In genomic region chr3:135729575-135729974, GRCm38 (mm10) we compare ENCODE assay signal across 10 mouse cellular contexts. TPM values are rescaled to one million over a fixed set of nuclear protein-coding genes. Genes with fewer than 3 reads are reported as not detected.
A peak's percentile ranks its signal among the peaks of the same experiment; 100 is the strongest.
DNase-seq lines count a peak whose midpoint lies in the region; ATAC-seq and TF ChIP-seq lines count a peak whose summit lies in the region.
"Had no signal": no experiment of that assay in that cellular context is flagged by ENCODE, and none has a peak within 500 bp of the region (broad histone marks: within the 10 kb centered on the region; RNA-seq: fewer than 3 reads in every experiment).

No protein-coding gene starts in this region.

- 54% methylated on average over 5 of the region's 5 CpGs for WGBS in hindbrain, postnatal 0 days
- WGBS in hindbrain, embryonic 11.5 days = 82% methylated on average over 5 of the region's 5 CpGs
- 42% methylated on average over 5 of the region's 5 CpGs for WGBS in intestine, postnatal 0 days

- no peak for ATAC-seq in hindbrain, postnatal 0 days
- no peak for ATAC-seq in hindbrain, embryonic 11.5 days (ENCODE audit: low FRiP score)
- no peak for ATAC-seq in intestine, postnatal 0 days

- intact Hi-C loops in heart, postnatal 10 days (cut with DNase I) = no loop called here
- intact Hi-C loops in left cerebral cortex, adult 2 months (cut with DNase I) = loop anchor here (10.0 kb wide), 1 partner anchor 1075 kb away; no protein-coding TSS in a partner anchor

- H3K27me3 ChIP-seq in hindbrain, postnatal 0 days (ENCODE audit: insufficient read depth, low read length) = no peaks in the 10 kb centered on the region
- no peaks in the 10 kb centered on the region for H3K27me3 ChIP-seq in hindbrain, embryonic 11.5 days (ENCODE audit: control insufficient read depth, insufficient read depth, low read length)
- no peaks in the 10 kb centered on the region for H3K27me3 ChIP-seq in intestine, postnatal 0 days (replicated peaks; ENCODE audit: control insufficient read depth, insufficient read depth, low read length)
- H3K27me3 ChIP-seq: CH12.LX; liver, embryonic 13.5 days had no signal

- no peak overlapping the region for H3K27ac ChIP-seq in hindbrain, postnatal 0 days
- H3K27ac ChIP-seq in hindbrain, embryonic 11.5 days (ENCODE audit: low read depth, low read length) = no peak overlapping the region
- H3K27ac ChIP-seq in intestine, postnatal 0 days (ENCODE audit: low read depth, low read length) = no peak overlapping the region
- no peak overlapping the region for H3K27ac ChIP-seq in left cerebral cortex, adult 2 months
- H3K27ac ChIP-seq: liver, embryonic 13.5 days had no signal

- no peaks in the 10 kb centered on the region for H3K4me1 ChIP-seq in hindbrain, postnatal 0 days (ENCODE audit: insufficient read depth, low read length)
- 0 out of 2 replicates have a peak, but pooled peaks cover 3% of the 10 kb centered on the region for H3K4me1 ChIP-seq in hindbrain, embryonic 11.5 days (replicated peaks; ENCODE audit: control insufficient read depth, insufficient read depth, low read length)
- no peaks in the 10 kb centered on the region for H3K4me1 ChIP-seq in intestine, postnatal 0 days (replicated peaks; ENCODE audit: control insufficient read depth, insufficient read depth, low read length)

- H3K4me3 ChIP-seq in hindbrain, postnatal 0 days (ENCODE audit: low read length) = no peak overlapping the region
- H3K4me3 ChIP-seq in hindbrain, embryonic 11.5 days (ENCODE audit: low read depth, low read length) = no peak overlapping the region
- H3K4me3 ChIP-seq in intestine, postnatal 0 days (ENCODE audit: low read depth, low read length) = no peak overlapping the region
- no peak overlapping the region for H3K4me3 ChIP-seq in left cerebral cortex, adult 2 months
- H3K4me3 ChIP-seq: liver, embryonic 13.5 days had no signal

- no peak for TF ChIP-seq CTCF in hindbrain, postnatal 0 days (IDR thresholded peaks at IDR 0.05; ENCODE audit: low read depth)
- no peak for TF ChIP-seq CTCF in intestine, postnatal 0 days (IDR thresholded peaks at IDR 0.05; ENCODE audit: low read depth)
- TF ChIP-seq CTCF in left cerebral cortex, adult 2 months (IDR thresholded peaks at IDR 0.05) = no peak

- peak; percentile 6 for DNase-seq in hindbrain, postnatal 0 days (ENCODE audit: low spot score)
- DNase-seq in hindbrain, embryonic 11.5 days (ENCODE audit: low spot score) = no peak
- peak; percentile 68 for DNase-seq in adrenal gland, adult 2 months
- DNase-seq in heart, postnatal 10 days = peak; percentile 60 to 62
- DNase-seq in lung, postnatal 14 days = peak; percentile 73
- no peak for DNase-seq in frontal cortex, adult 2 months (ENCODE audit: extremely low spot score in 1 of 2, low spot score in 1 of 2)
- DNase-seq in left cerebral cortex, adult 2 months (ENCODE audit: extremely low spot score in 1 of 2, low spot score in 2 of 2) = no peak
- DNase-seq: liver, embryonic 13.5 days had no signal

- no peak overlapping the region for H3K9ac ChIP-seq in hindbrain, postnatal 0 days (replicated peaks; ENCODE audit: low read length)
- H3K9ac ChIP-seq in hindbrain, embryonic 11.5 days (ENCODE audit: low read depth, low read length) = no peak overlapping the region
- no peak overlapping the region for H3K9ac ChIP-seq in intestine, postnatal 0 days (ENCODE audit: low read depth, low read length)
- H3K9ac ChIP-seq: liver, embryonic 13.5 days had no signal

- no peaks in the 10 kb centered on the region for H3K9me3 ChIP-seq in hindbrain, postnatal 0 days (ENCODE audit: low read length)
- H3K9me3 ChIP-seq in hindbrain, embryonic 11.5 days (ENCODE audit: control insufficient read depth, low read length) = no peaks in the 10 kb centered on the region
- no peaks in the 10 kb centered on the region for H3K9me3 ChIP-seq in intestine, postnatal 0 days (ENCODE audit: control insufficient read depth)
- H3K9me3 ChIP-seq: liver, embryonic 13.5 days had no signal

- no peak overlapping the region for H3K4me2 ChIP-seq in hindbrain, postnatal 0 days (ENCODE audit: low read depth, low read length)
- no peak overlapping the region for H3K4me2 ChIP-seq in hindbrain, embryonic 11.5 days (replicated peaks; ENCODE audit: low read depth, low read length)
- no peak overlapping the region for H3K4me2 ChIP-seq in intestine, postnatal 0 days (replicated peaks; ENCODE audit: low read depth)
- H3K4me2 ChIP-seq: liver, embryonic 13.5 days had no signal

- no peaks in the 10 kb centered on the region for H3K36me3 ChIP-seq in hindbrain, postnatal 0 days (ENCODE audit: insufficient read depth, low read length)
- H3K36me3 ChIP-seq in hindbrain, embryonic 11.5 days (ENCODE audit: control insufficient read depth, insufficient read depth, low read length) = no peaks in the 10 kb centered on the region
- H3K36me3 ChIP-seq in intestine, postnatal 0 days (ENCODE audit: control insufficient read depth, insufficient read depth) = no peaks in the 10 kb centered on the region
- H3K36me3 ChIP-seq: liver, embryonic 13.5 days had no signal

RNA-seq across cellular contexts. Expression of gene Nfkb1, which starts 38.2 kb away (rescaled TPM):
- 21.9 and 40.1 TPM in 2 replicates for total RNA-seq in hindbrain, postnatal 0 days (2014; rRNA removed)
- 5.0 and 5.1 TPM in 2 replicates for polyA plus RNA-seq in hindbrain, postnatal 0 days (2015; fragmentation: Nextera tagmentation; extraction: Ambion mirVana)
- 10.6 and 12.3 TPM in 2 replicates for polyA plus RNA-seq in hindbrain, embryonic 11.5 days (2014; fragmentation: Nextera tagmentation; extraction: Ambion mirVana)
- total RNA-seq in adrenal gland, adult 2 months (2021) = 10 to 100 TPM; 44.2 to 55.6 TPM
- polyA plus RNA-seq in adrenal gland, adult 2 months (2012; rRNA removed) = 51.6 and 58.1 TPM in 2 replicates
- total RNA-seq in heart, postnatal 10 days (2021) = 10 to 100 TPM; 49.5 to 52.2 TPM
- 15.2 and 16.7 TPM in 2 replicates for polyA plus RNA-seq in intestine, postnatal 0 days (2015; fragmentation: Nextera tagmentation; extraction: Ambion mirVana)
- polyA plus RNA-seq in frontal cortex, adult 2 months (2012; rRNA removed) = 23.4 and 24.0 TPM in 2 replicates
- total RNA-seq in left cerebral cortex, adult 2 months (2021) = 10 to 100 TPM; 20.8 to 24.4 TPM

Comparison
In these comparisons a context has a peak if more than half of its experiments do, and no peak if none do; other contexts are left out.
1. DNase-seq: peak in hindbrain, postnatal 0 days (single experiment), adrenal gland, adult 2 months (single experiment), heart, postnatal 10 days (2 of 2) and lung, postnatal 14 days (single experiment); none in hindbrain, embryonic 11.5 days (single experiment), frontal cortex, adult 2 months (0 of 2) and left cerebral cortex, adult 2 months (0 of 2).